Mouse (Mus musculus) brain, embryonic 14.5 days (tissue): ENCODE data around the gene Psmc3ip.
A peak's percentile ranks its signal among the peaks of the same experiment; 100 is the strongest.

Experiments used
- CTCF ChIP-seq: fragments of 200-500 bp; IDR thresholded peaks from 2 replicates; pipeline ENCODE4 v1.5.1; 2012; ENCODE audit warnings: inconsistent platforms, mild to moderate bottlenecking, moderate library complexity, borderline replicate concordance; ENCODE audit not compliant: insufficient read depth, insufficient read length; ENCODE audit errors: extremely low read depth
- POLR2A ChIP-seq: fragments of 200-500 bp; IDR thresholded peaks from 2 replicates; pipeline ENCODE4 v1.6.1; 2012; ENCODE audit warnings: mild to moderate bottlenecking, inconsistent platforms, borderline replicate concordance; ENCODE audit not compliant: poor library complexity, insufficient read depth, insufficient read length, severe bottlenecking; ENCODE audit errors: extremely low read depth

DNA sequence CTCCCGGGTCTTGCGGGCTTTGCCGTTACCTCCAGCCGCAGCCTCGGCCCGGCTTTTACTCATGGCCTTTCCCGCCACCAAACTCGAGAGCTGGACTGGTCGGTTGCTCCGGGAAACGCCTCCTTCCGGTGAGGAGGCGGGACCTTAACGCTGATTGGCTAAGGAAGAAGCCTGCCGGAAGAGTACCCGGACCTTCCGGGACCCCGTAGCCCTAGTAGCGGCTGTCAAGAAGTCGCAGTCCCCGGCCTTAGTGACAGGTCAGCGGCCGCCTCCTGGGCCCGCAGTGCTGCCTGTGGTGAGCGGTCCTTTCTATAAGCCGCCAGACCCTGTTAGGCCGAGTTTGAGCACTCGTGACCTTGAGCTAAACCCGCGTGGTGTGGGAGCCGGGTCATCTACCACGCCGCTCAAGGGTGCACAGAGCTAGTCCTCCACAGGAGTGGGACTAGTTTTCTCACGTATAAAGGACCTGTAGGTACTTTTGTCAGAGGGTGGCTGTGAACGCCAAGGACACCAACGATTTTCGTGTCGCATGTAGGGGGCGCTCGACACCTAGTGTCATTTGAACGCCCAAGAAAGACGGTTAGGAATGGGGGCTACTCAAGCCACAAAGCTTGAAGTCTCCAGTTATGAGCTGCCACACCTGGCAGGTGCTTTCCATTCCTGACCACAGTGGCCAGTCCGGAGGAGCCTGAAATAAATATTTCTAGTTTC lies at the start of gene Psmc3ip:
- TF ChIP-seq CTCF (peak; percentile 74), POLR2A (no peak; the same call in 1 of the 2 replicates)
